Mouse (Mus musculus) limb, embryonic 12.5 days (tissue): ENCODE results near the gene Ptcd2. TPM values are rescaled to one million over a fixed set of nuclear protein-coding genes. Genes with fewer than 3 reads are reported as not detected.
"Not testable (repeated sequence)": the region's sequence is repeated elsewhere in the genome, so short reads cannot be mapped to it uniquely, and the experiment has no call there.

ENCODE experiments used
- ATAC-seq: fragments of 200-750 bp; cut with Nextera tagmentation; 2 replicates; pipeline ENCODE4 v1.8.0; 2017; ENCODE audit warnings: low read depth, moderate TSS enrichment; ENCODE audit not compliant: insufficient number of reproducible peaks, insufficient read depth, low FRiP score, low TSS enrichment
- H3K27ac ChIP-seq: fragments of 300-500 bp; sonication (generic); 2 replicates; pipeline ENCODE4 v1.5.1; 2016; ENCODE audit warnings: mild to moderate bottlenecking, moderate library complexity
- H3K27me3 ChIP-seq: fragments of 300-500 bp; sonication (generic); 2 replicates; pipeline ENCODE4 v1.6.1; 2016; ENCODE audit warnings: mild to moderate bottlenecking, moderate library complexity
- H3K36me3 ChIP-seq: fragments of 300-500 bp; sonication (generic); 2 replicates; pipeline ENCODE4 v1.6.1; 2016; ENCODE audit warnings: mild to moderate bottlenecking, moderate library complexity
- H3K4me1 ChIP-seq: fragments of 300-500 bp; sonication (generic); replicated peaks from 2 replicates; pipeline ENCODE4 v1.6.1; 2016
- H3K4me2 ChIP-seq: fragments of 300-500 bp; sonication (generic); 2 replicates; pipeline ENCODE4 v1.6.1; 2016; ENCODE audit warnings: mild to moderate bottlenecking, moderate library complexity
- H3K4me3 ChIP-seq: fragments of 300-500 bp; sonication (generic); replicated peaks from 2 replicates; pipeline ENCODE4 v1.5.1; 2016; ENCODE audit warnings: mild to moderate bottlenecking
- H3K9ac ChIP-seq: fragments of 300-500 bp; sonication (generic); replicated peaks from 2 replicates; pipeline ENCODE4 v1.6.1; 2016; ENCODE audit warnings: mild to moderate bottlenecking, moderate library complexity
- H3K9me3 ChIP-seq: fragments of 300-500 bp; sonication (generic); 2 replicates; pipeline ENCODE4 v1.6.1; 2016; ENCODE audit warnings: mild to moderate bottlenecking, moderate library complexity
- WGBS: fragments of 180-500 bp; shearing (Covaris S2); methylation state at CpG from one replicate; pipeline ENCODE4 v1.1.7; 2016; 5-methylcytosine and 5-hydroxymethylcytosine counted together
- polyA plus RNA-seq: library from polyadenylated mRNA; unstranded; fragments of >200 nt; fragmentation: Nextera tagmentation; extraction: Ambion mirVana; gene quantifications from 2 replicates; pipeline ENCODE4 v1.2.1, GENCODE M21; 2016

Ptcd2 gene
- polyA plus RNA-seq, 1 experiment from 2014 or later = 49.2 TPM

GRCm38 (mm10) chr13:99323632-99324336, 20.7 kb downstream of the Ptcd2 start:
- ATAC-seq = no peak
- Histone ChIP-seq H3K27me3 (no peaks in the 10 kb centered on the region), H3K9ac (no peak overlapping the region), H3K9me3 (no peaks in the 10 kb centered on the region), H3K4me2 (no peak overlapping the region), H3K27ac (no peak overlapping the region), H3K4me3 (no peak overlapping the region), H3K4me1 (no peaks in the 10 kb centered on the region), H3K36me3 (peaks cover 81% of the 10 kb centered on the region)
- 86% methylated on average over 7 of the region's 7 CpGs for WGBS

GRCm38 (mm10) chr13:99322915-99323314, 21.6 kb downstream of the Ptcd2 start:
- WGBS = 93% methylated on average over 13 of the region's 13 CpGs
- H3K9me3 ChIP-seq, ATAC-seq, H3K27ac ChIP-seq, H3K27me3 ChIP-seq, H3K4me2 ChIP-seq, H3K4me1 ChIP-seq, H3K9ac ChIP-seq, H3K4me3 ChIP-seq: not testable (repeated sequence)
- H3K36me3 ChIP-seq = peaks cover 75% of the 10 kb centered on the region

- ATAC-seq = no peak
Observed at GRCm38 (mm10) chr13:99320453-99320852, 24.1 kb downstream of the Ptcd2 start.

GRCm38 (mm10) chr13:99317058-99317457, 27.4 kb downstream of the Ptcd2 start:
- no peaks in the 10 kb centered on the region for H3K27me3 ChIP-seq
- H3K36me3 ChIP-seq = peaks cover 25% of the 10 kb centered on the region
- H3K27ac ChIP-seq = no peak overlapping the region
- no peak for ATAC-seq
- H3K4me2 ChIP-seq = no peak overlapping the region
- no peak overlapping the region for H3K4me3 ChIP-seq
- no peaks in the 10 kb centered on the region for H3K4me1 ChIP-seq
- no peaks in the 10 kb centered on the region for H3K9me3 ChIP-seq
- H3K9ac ChIP-seq = no peak overlapping the region
- 52% methylated on average over 4 of the region's 4 CpGs for WGBS

More at GRCm38 (mm10) chr13:99320453-99320852, 24.1 kb downstream of the Ptcd2 start:
- Histone ChIP-seq H3K27ac (no peak overlapping the region), H3K27me3 (no peaks in the 10 kb centered on the region), H3K9me3 (no peaks in the 10 kb centered on the region), H3K4me2 (no peak overlapping the region), H3K4me1 (no peaks in the 10 kb centered on the region), H3K9ac (no peak overlapping the region), H3K4me3 (no peak overlapping the region), H3K36me3 (peaks cover 50% of the 10 kb centered on the region)
- 88% methylated on average over 7 of the region's 7 CpGs for WGBS

- Histone ChIP-seq H3K9me3 (no peaks in the 10 kb centered on the region), H3K4me3 (no peak overlapping the region), H3K27ac (no peak overlapping the region), H3K4me1 (no peaks in the 10 kb centered on the region), H3K36me3 (peaks cover 24% of the 10 kb centered on the region), H3K4me2 (no peak overlapping the region), H3K9ac (no peak overlapping the region), H3K27me3 (no peaks in the 10 kb centered on the region)
- no peak for ATAC-seq
- 88% methylated on average over 6 of the region's 6 CpGs for WGBS
Observed at GRCm38 (mm10) chr13:99316366-99316765, 28.1 kb downstream of the Ptcd2 start.

- H3K9ac ChIP-seq = no peak overlapping the region
- no peaks in the 10 kb centered on the region for H3K27me3 ChIP-seq
- H3K27ac ChIP-seq = no peak overlapping the region
- H3K4me1 ChIP-seq = no peaks in the 10 kb centered on the region
- H3K4me2 ChIP-seq = no peak overlapping the region
- no peaks in the 10 kb centered on the region for H3K9me3 ChIP-seq
- H3K36me3 ChIP-seq = peaks cover 8% of the 10 kb centered on the region
- 77% methylated on average over 15 of the region's 15 CpGs for WGBS
- no peak overlapping the region for H3K4me3 ChIP-seq
- ATAC-seq = no peak
Observed at GRCm38 (mm10) chr13:99314657-99315181, 29.8 kb downstream of the Ptcd2 start.

GRCm38 (mm10) chr13:99314098-99314497, 30.4 kb downstream of the Ptcd2 start:
- H3K4me2 ChIP-seq = no peak overlapping the region
- no peak overlapping the region for H3K4me3 ChIP-seq
- H3K27ac ChIP-seq = no peak overlapping the region
- peaks cover 2% of the 10 kb centered on the region for H3K36me3 ChIP-seq
- H3K4me1 ChIP-seq = no peaks in the 10 kb centered on the region
- WGBS = 86% methylated on average over 5 of the region's 5 CpGs
- H3K9ac ChIP-seq = no peak overlapping the region
- H3K9me3 ChIP-seq = no peaks in the 10 kb centered on the region
- ATAC-seq = no peak
- no peaks in the 10 kb centered on the region for H3K27me3 ChIP-seq

GRCm38 (mm10) chr13:99308393-99308792, 36.1 kb downstream of the Ptcd2 start:
- no peaks in the 10 kb centered on the region for H3K9me3 ChIP-seq
- H3K27ac ChIP-seq = no peak overlapping the region
- no peaks in the 10 kb centered on the region for H3K36me3 ChIP-seq
- no peak overlapping the region for H3K4me2 ChIP-seq
- ATAC-seq = no peak
- no peak overlapping the region for H3K4me3 ChIP-seq
- 87% methylated on average over 8 of the region's 8 CpGs for WGBS
- 0 out of 2 replicates have a peak, but pooled peaks cover 5% of the 10 kb centered on the region for H3K4me1 ChIP-seq
- H3K27me3 ChIP-seq = no peaks in the 10 kb centered on the region
- no peak overlapping the region for H3K9ac ChIP-seq

- Histone ChIP-seq H3K36me3 (no peaks in the 10 kb centered on the region), H3K27ac (no peak overlapping the region), H3K4me3 (no peak overlapping the region), H3K9me3 (no peaks in the 10 kb centered on the region), H3K4me2 (no peak overlapping the region), H3K9ac (no peak overlapping the region), H3K27me3 (no peaks in the 10 kb centered on the region), H3K4me1 (0 out of 2 replicates have a peak, but pooled peaks cover 5% of the 10 kb centered on the region)
- WGBS = 67% methylated on average over 5 of the region's 5 CpGs
- ATAC-seq = no peak
Observed at GRCm38 (mm10) chr13:99307930-99308359, 36.6 kb downstream of the Ptcd2 start.

- Histone ChIP-seq H3K4me2 (no peak overlapping the region), H3K9ac (no peak overlapping the region), H3K4me1 (0 out of 2 replicates have a peak, but pooled peaks cover 5% of the 10 kb centered on the region), H3K27ac (no peak overlapping the region), H3K4me3 (no peak overlapping the region), H3K27me3 (no peaks in the 10 kb centered on the region), H3K9me3 (no peaks in the 10 kb centered on the region), H3K36me3 (no peaks in the 10 kb centered on the region)
- 85% methylated on average over 8 of the region's 8 CpGs for WGBS
- no peak for ATAC-seq
Observed at GRCm38 (mm10) chr13:99306164-99306563, 38.3 kb downstream of the Ptcd2 start.

- Histone ChIP-seq H3K9ac (no peak overlapping the region), H3K27ac (no peak overlapping the region), H3K4me1 (0 out of 2 replicates have a peak, but pooled peaks cover 5% of the 10 kb centered on the region), H3K9me3 (no peaks in the 10 kb centered on the region), H3K4me2 (no peak overlapping the region), H3K36me3 (no peaks in the 10 kb centered on the region), H3K4me3 (no peak overlapping the region), H3K27me3 (no peaks in the 10 kb centered on the region)
- WGBS = 80% methylated on average over 1 of the region's 1 CpGs
- no peak for ATAC-seq
Observed at GRCm38 (mm10) chr13:99305186-99305585, 39.3 kb downstream of the Ptcd2 start.
